Mouse (Mus musculus) erythroblast, embryonic 14.5 days (primary cell): ENCODE data around the gene Prss50.

Source experiments
- GATA1 ChIP-seq: IDR thresholded peaks from 2 replicates; pipeline ENCODE4 v1.6.1; 2012; ENCODE audit warnings: low read length, inconsistent platforms, mixed read lengths
- TAL1 ChIP-seq: IDR thresholded peaks from 3 replicates; pipeline ENCODE4 v1.6.1; 2012; ENCODE audit warnings: low read length, inconsistent platforms, mixed read lengths

DNA sequence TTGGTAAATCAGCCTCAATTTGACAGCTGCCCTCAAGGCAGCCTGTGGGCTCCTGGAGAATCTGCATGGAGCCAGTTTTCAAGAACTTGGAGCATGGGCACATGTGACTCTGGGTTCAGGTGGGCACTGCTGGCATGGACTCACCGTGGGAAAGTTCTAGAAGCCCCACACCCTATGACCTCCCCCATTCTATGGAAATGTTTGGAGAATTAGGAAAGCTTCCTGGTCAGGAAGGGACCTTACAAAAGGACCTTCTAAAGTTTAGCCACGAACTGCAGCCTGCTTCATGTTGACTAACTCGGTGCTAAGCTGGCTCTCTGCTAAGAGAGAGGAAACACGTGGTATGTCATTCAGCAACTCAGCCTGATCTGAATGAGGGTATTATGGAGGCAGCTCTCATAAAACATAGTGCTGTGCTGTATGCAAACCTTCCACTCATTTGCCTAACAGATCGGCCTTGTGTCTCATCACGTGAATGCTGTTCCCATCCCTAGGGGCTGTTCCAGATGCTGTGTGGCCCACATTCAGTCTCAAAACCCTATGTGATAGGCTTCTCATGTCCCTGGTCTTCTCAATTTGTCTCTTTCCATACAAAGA, 51.7 kb downstream of the Prss50 start:
- TF ChIP-seq GATA1, result no peak
- TF ChIP-seq TAL1, result no peak
